Mouse (Mus musculus) CD8-positive naive resting alpha-beta T cell, adult 2 months (primary cell): ENCODE measurements around the gene H2al1a.
"Not testable (repeated sequence)": the region's sequence is repeated elsewhere in the genome, so short reads cannot be mapped to it uniquely, and the experiment has no call there.

Source experiments
- DNase-seq, 2 experiments: peaks; one replicate each; pipeline ENCODE4 v3.0.0; 2022; ENCODE audit warnings: low read depth in 2 of 2, low spot score in 2 of 2

The H2al1a gene

GRCm38 (mm10) chrX:11298957-11299356 lies at the start of gene H2al1a:
Gene H2al1a, plus strand, starts transcription at chrX:11299257.
- not testable (repeated sequence) for DNase-seq

DNA sequence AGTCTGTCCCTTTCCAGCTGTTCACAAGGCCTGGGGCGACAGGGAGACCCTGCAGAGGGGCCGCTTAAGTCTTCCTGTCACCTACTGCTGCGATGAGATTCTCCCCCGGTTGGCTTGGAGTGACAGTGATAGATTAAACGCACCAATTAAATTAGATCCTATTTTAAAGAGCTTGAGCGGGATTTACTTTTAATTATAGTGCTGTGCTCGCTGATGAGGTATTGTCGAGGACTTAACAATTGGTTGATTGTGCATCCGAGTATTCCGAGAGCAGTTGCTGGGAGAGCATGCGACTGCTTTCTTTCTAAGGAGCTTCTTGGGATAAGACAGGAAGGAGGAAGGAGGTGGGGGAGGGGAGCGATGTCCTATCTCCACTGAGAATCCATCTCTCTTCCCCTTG lies 48.9 kb upstream of the H2al1a start:
- DNase-seq: no peak

DNA sequence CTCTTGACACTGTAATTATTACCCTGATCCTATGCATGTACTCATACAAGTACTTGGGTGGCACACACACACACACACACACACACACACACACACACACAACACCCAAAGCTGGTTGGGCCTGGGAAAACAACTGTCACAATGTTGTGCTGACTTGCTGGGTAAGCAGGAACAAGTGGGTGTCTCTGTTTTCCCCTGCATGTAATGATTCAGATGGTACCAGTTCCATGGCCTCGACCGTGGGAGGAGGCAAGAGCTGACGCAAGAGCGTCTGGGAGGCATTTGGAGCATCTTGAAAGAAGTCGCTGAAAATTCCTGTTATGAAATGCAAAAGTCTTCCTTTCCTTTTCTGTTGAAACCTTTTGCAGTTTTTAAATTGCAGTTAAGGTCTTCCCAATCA lies 45.0 kb upstream of the H2al1a start:
- no peak for DNase-seq

- no peak for DNase-seq
These were observed 44.4 kb upstream of the H2al1a start for GRCm38 (mm10) chrX:11254521-11255207.

GRCm38 (mm10) chrX:11255564-11256360 lies 43.3 kb upstream of the H2al1a start:
- DNase-seq: no peak

DNA sequence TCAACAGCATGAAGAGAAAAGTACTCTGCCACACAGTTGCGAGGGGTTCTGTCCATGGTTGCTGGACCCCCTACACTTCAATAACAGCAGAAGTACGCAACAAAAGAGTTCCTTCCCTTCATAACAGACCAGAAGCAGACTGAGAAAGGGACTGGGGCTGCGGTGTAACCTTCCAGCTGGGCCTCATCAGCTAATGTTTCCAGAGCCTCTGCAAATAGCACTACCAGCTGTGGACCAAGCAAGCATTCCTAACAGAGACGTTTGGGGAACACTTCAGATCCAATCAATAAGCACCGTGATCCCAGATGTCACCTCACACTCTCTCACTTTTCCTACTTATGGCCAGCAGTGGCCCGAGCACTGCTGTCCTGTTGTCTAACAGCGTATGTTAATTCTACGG lies 34.1 kb upstream of the H2al1a start:
- no peak for DNase-seq

DNA sequence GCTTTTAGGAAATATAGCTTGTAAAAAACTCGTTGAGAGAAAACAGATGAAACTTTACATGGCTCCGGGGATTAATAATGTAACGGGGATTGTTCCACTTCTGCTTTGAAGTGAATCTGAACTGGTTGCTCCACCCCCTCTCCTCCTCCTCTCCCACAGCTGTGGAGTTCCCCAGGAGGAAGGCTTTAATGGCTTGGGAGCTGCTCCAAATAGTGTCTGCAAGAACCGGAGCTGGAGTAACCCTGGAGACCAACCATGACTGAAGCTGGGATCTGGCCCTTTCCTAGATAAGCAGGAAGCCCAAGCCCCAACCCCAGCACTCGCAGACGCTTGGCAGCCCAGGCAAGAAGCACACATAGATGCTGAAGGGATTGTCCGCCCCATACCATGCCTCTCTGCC lies 31.3 kb upstream of the H2al1a start:
- no peak for DNase-seq

- DNase-seq: no peak
These were observed 30.0 kb upstream of the H2al1a start for GRCm38 (mm10) chrX:11269074-11269473.

- DNase-seq: no peak
These were observed 25.9 kb upstream of the H2al1a start for GRCm38 (mm10) chrX:11273190-11273589.

GRCm38 (mm10) chrX:11277083-11277482 lies 22.0 kb upstream of the H2al1a start:
- no peak for DNase-seq

DNA sequence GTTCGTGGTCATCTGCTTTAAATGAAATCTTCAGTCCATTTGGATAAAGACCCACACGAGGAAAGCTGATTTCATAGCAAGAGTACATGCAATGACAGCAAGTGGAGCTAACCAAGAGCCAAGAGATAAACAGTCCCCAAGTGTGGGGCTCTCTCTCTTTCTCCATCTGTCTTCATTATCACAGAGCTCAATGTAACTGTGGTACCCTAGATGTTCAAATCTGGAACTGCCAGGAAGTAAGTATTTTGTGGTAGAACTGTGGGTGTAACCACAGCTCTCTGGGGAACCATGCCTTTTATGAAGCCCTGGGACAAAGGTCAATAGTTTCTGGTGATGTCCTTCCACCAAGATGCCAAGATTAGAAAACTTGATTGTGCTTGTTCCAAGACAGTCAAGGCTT lies 18.3 kb upstream of the H2al1a start:
- no peak for DNase-seq

- no peak for DNase-seq
These were observed 10.7 kb upstream of the H2al1a start for GRCm38 (mm10) chrX:11288306-11288882.

DNA sequence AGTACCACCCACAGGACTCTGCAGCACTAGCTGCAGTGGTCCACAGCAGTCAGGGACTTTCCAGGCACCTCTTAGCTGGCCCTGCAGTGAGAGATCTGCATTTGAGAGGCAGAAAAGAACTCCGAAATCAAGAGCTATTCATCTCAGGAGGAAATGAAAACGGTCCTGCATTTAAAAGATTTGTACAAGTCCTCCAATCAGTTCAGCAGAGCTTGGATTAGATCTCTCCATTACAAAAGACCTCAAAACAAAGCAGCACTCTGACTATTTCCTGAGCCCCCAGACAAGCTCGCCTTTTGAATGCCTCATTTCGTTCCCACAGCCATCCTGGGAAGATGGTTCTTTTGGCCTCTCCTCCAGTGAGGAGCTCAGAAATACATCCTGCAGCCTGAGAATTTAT lies 9.8 kb upstream of the H2al1a start:
- no peak for DNase-seq

DNA sequence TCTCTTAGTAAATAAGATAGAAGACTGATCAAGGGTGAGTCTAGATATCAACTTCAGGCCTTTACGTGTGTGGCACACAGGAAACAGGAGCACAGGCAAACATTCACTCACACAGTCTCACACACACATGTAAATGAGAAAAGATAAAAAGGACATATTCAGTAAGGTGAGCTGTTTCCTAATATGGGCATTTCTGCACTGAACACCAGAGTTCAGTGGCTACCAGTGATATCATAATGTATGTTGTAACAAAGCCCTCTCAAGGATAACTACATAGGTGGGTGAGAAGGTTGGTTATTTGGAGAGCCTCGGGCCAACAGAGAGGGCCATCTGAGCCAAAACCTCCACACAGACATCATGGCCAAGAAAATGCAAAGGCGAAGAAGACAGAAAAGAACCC lies 3.1 kb downstream of the H2al1a start, which contains the start of gene H2al1b:
Gene H2al1b (plus strand): TSS at position 301 of the 400 bp plus-strand sequence.
- not testable (repeated sequence) for DNase-seq

GRCm38 (mm10) chrX:11305355-11305754 lies 6.3 kb downstream of the H2al1a start, which contains the start of gene H2al1c:
Gene H2al1c, plus strand, starts transcription at chrX:11305655.
- not testable (repeated sequence) for DNase-seq

DNA sequence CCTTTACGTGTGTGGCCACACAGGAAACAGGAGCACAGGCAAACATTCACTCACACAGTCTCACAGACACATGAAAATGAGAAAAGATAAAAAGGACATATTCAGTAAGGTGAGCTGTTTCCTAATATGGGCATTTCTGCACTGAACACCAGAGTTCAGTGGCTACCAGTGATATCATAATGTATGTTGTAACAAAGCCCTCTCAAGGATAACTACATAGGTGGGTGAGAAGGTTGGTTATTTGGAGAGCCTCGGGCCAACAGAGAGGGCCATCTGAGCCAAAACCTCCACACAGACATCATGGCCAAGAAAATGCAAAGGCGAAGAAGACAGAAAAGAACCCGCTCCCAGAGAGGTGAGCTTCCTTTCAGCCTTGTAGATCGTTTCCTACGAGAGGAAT lies 9.5 kb downstream of the H2al1a start, which contains the start of gene H2al1d:
Gene H2al1d (plus strand): TSS at position 301 of the 400 bp plus-strand sequence.
- not testable (repeated sequence) for DNase-seq

- not testable (repeated sequence) for DNase-seq
These were observed 12.6 kb downstream of the H2al1a start, which contains the start of gene H2al1e for GRCm38 (mm10) chrX:11311634-11312033. Gene H2al1e, plus strand, starts transcription at chrX:11311934.

DNA sequence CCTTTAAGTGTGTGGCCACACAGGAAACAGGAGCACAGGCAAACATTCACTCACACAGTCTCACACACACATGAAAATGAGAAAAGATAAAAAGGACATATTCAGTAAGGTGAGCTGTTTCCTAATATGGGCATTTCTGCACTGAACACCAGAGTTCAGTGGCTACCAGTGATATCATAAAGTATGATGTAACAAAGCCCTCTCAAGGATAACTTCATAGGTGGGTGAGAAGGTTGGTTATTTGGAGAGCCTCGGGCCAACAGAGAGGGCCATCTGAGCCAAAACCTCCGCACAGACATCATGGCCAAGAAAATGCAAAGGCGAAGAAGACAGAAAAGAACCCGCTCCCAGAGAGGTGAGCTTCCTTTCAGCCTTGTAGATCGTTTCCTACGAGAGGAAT lies 15.8 kb downstream of the H2al1a start, which contains the start of gene H2al1f:
Gene H2al1f (plus strand): TSS at position 301 of the 400 bp plus-strand sequence.
- DNase-seq: not testable (repeated sequence)

- not testable (repeated sequence) for DNase-seq
These were observed 18.9 kb downstream of the H2al1a start, which contains the start of gene H2al1g for GRCm38 (mm10) chrX:11317956-11318355. Gene H2al1g, plus strand, starts transcription at chrX:11318256.

DNA sequence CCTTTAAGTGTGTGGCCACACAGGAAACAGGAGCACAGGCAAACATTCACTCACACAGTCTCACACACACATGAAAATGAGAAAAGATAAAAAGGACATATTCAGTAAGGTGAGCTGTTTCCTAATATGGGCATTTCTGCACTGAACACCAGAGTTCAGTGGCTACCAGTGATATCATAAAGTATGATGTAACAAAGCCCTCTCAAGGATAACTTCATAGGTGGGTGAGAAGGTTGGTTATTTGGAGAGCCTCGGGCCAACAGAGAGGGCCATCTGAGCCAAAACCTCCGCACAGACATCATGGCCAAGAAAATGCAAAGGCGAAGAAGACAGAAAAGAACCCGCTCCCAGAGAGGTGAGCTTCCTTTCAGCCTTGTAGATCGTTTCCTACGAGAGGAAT lies 22.1 kb downstream of the H2al1a start, which contains the start of gene H2al1h:
Gene H2al1h (plus strand): TSS at position 301 of the 400 bp plus-strand sequence.
- not testable (repeated sequence) for DNase-seq

GRCm38 (mm10) chrX:11324359-11324758 lies 25.3 kb downstream of the H2al1a start, which contains the start of gene H2al1i:
Gene H2al1i, plus strand, starts transcription at chrX:11324659.
- not testable (repeated sequence) for DNase-seq
